In genomic region chr10:117637745-117638577, GRCm38 (mm10) we compare ENCODE assay signal across 17 mouse cellular contexts. TPM values are rescaled to one million over a fixed set of nuclear protein-coding genes. Genes with fewer than 3 reads are reported as not detected.
DNase-seq lines count a peak whose midpoint lies in the region; ATAC-seq lines count a peak whose summit lies in the region.
"Had no signal": no experiment of that assay in that cellular context is flagged by ENCODE, and none has a peak within 500 bp of the region (broad histone marks: within the 10 kb centered on the region; RNA-seq: fewer than 3 reads in every experiment).

No protein-coding gene starts in this region.

- H3K9me3 ChIP-seq in kidney, embryonic 14.5 days (ENCODE audit: control insufficient read depth, low read length), result no peaks in the 10 kb centered on the region
- no peaks in the 10 kb centered on the region for H3K9me3 ChIP-seq in forebrain, embryonic 14.5 days (replicated peaks; ENCODE audit: control insufficient read depth, low read length)
- H3K9me3 ChIP-seq: G1E had no signal

- 0 out of 2 replicates have a peak, but pooled peaks cover 6% of the 10 kb centered on the region for H3K4me1 ChIP-seq in kidney, embryonic 14.5 days (ENCODE audit: control insufficient read depth, insufficient read depth, low read length)
- no peaks in the 10 kb centered on the region for H3K4me1 ChIP-seq in forebrain, embryonic 14.5 days (ENCODE audit: control insufficient read depth, insufficient read depth, low read length)

- no peak overlapping the region for H3K4me2 ChIP-seq in kidney, embryonic 14.5 days (replicated peaks; ENCODE audit: low read depth, low read length)
- H3K4me2 ChIP-seq in forebrain, embryonic 14.5 days (ENCODE audit: low read length), result no peak overlapping the region

- DNase-seq in 3T3-L1 (ENCODE audit: low read depth, low spot score) (peak; percentile 90), adipocyte (ENCODE audit: low spot score) (peak; percentile 94)
- DNase-seq in forebrain, embryonic 14.5 days (ENCODE audit: low spot score), result no peak
- DNase-seq: adrenal gland, adult 8-10 months; adrenal gland, postnatal 25 days; B cell, adult 2 months; cerebellum, adult 11 months; cerebellum, adult 11-12 months; cerebellum, adult 18-20 months; cerebellum, adult 2 months; cerebellum, adult 8-10 months had no signal

- ATAC-seq in kidney, embryonic 14.5 days (ENCODE audit: low FRiP score, low TSS enrichment), result no peak
- ATAC-seq in forebrain, embryonic 14.5 days, result no peak
- ATAC-seq: activated CD4-positive, CD25-positive, alpha-beta regulatory T cell, adult 4 months; CD4-positive, CD25-positive, alpha-beta regulatory T cell, adult 4 months; Patski had no signal

- no peaks in the 10 kb centered on the region for H3K36me3 ChIP-seq in kidney, embryonic 14.5 days (ENCODE audit: control insufficient read depth, insufficient read depth, low read length)
- H3K36me3 ChIP-seq in forebrain, embryonic 14.5 days (ENCODE audit: control insufficient read depth, insufficient read depth, low read length), result no peaks in the 10 kb centered on the region
- H3K36me3 ChIP-seq: G1E had no signal

- no peak overlapping the region for H3K9ac ChIP-seq in kidney, embryonic 14.5 days (ENCODE audit: low read depth, low read length)
- H3K9ac ChIP-seq in forebrain, embryonic 14.5 days (ENCODE audit: low read length), result no peak overlapping the region

- no peaks in the 10 kb centered on the region for H3K27me3 ChIP-seq in kidney, embryonic 14.5 days (ENCODE audit: control insufficient read depth, insufficient read depth, low read length)
- H3K27me3 ChIP-seq in forebrain, embryonic 14.5 days (replicated peaks; ENCODE audit: control insufficient read depth, insufficient read depth, low read length), result no peaks in the 10 kb centered on the region
- H3K27me3 ChIP-seq: CH12.LX had no signal

- 70% methylated on average over 9 of the region's 9 CpGs for WGBS in kidney, embryonic 14.5 days
- 68% methylated on average over 9 of the region's 9 CpGs for WGBS in forebrain, embryonic 14.5 days

- H3K27ac ChIP-seq in kidney, embryonic 14.5 days (ENCODE audit: low read depth, low read length), result no peak overlapping the region
- no peak overlapping the region for H3K27ac ChIP-seq in forebrain, embryonic 14.5 days (ENCODE audit: low read depth, low read length)

- no peak overlapping the region for H3K4me3 ChIP-seq in kidney, embryonic 14.5 days (ENCODE audit: low read length)
- no peak overlapping the region for H3K4me3 ChIP-seq in forebrain, embryonic 14.5 days (ENCODE audit: low read depth, low read length)

RNA-seq across cellular contexts. Expression of gene Cpm, which starts 8.7 kb away (rescaled TPM):
- 21.8 and 28.9 TPM in 2 replicates for polyA plus RNA-seq in kidney, embryonic 14.5 days (2014; fragmentation: Nextera tagmentation; extraction: Ambion mirVana)
- 5.1 and 6.1 TPM in 2 replicates for polyA plus RNA-seq in forebrain, embryonic 14.5 days (2014; fragmentation: Nextera tagmentation; extraction: Ambion mirVana)
- polyA plus RNA-seq: G1E had no signal
